Mouse (Mus musculus) kidney, postnatal 0 days (tissue): ENCODE measurements at regions not wholly inside any gene's neighbourhood (a gene's known extent, or its start where the extent isn't known, plus 50 kb on each side); places are given as distances from the start of the nearest gene placed in this dataset.

Experiments used
- ATAC-seq: fragments of 200-750 bp; cut with Nextera tagmentation; replicated peaks from 2 replicates; pipeline ENCODE4 v1.8.0; 2017; ENCODE audit warnings: low read depth, moderate number of reproducible peaks, moderate TSS enrichment, moderate library complexity; ENCODE audit not compliant: low FRiP score
- DNase-seq: peaks from one replicate; pipeline ENCODE4 v3.0.0-alpha.2; 2016; ENCODE audit warnings: low spot score
- H3K27ac ChIP-seq: fragments of 300-500 bp; sonication (generic); 2 replicates; pipeline ENCODE4 v1.5.1; 2014; ENCODE audit warnings: mild to moderate bottlenecking
- H3K27me3 ChIP-seq: fragments of 300-500 bp; sonication (generic); 2 replicates; pipeline ENCODE4 v1.6.1; 2014; ENCODE audit warnings: low read length, mixed read lengths; ENCODE audit not compliant: insufficient read depth
- H3K36me3 ChIP-seq: fragments of 300-500 bp; sonication (generic); 2 replicates; pipeline ENCODE4 v1.6.1; 2014; ENCODE audit warnings: low read length, mixed read lengths; ENCODE audit not compliant: insufficient read depth
- H3K4me1 ChIP-seq: fragments of 300-500 bp; sonication (generic); replicated peaks from 2 replicates; pipeline ENCODE4 v1.6.1; 2014; ENCODE audit warnings: antibody characterized with exemption, low read length, mixed read lengths; ENCODE audit not compliant: insufficient read depth
- H3K4me2 ChIP-seq: fragments of 300-500 bp; sonication (generic); 2 replicates; pipeline ENCODE4 v1.6.1; 2014; ENCODE audit warnings: mild to moderate bottlenecking, low read length, moderate library complexity, mixed read lengths
- H3K4me3 ChIP-seq: fragments of 300-500 bp; sonication (generic); replicated peaks from 2 replicates; pipeline ENCODE4 v1.5.1; 2014; ENCODE audit warnings: low read depth, low read length
- H3K9ac ChIP-seq: fragments of 300-500 bp; sonication (generic); 2 replicates; pipeline ENCODE4 v1.6.1; 2014; ENCODE audit warnings: low read depth, low read length
- H3K9me3 ChIP-seq: fragments of 300-500 bp; sonication (generic); replicated peaks from 2 replicates; pipeline ENCODE4 v1.6.1; 2016; ENCODE audit warnings: low read length, inconsistent platforms, mixed read lengths
- CTCF ChIP-seq: IDR thresholded peaks from 2 replicates; pipeline ENCODE4 v1.5.1; 2016; ENCODE audit warnings: antibody characterized with exemption, low read depth, mild to moderate bottlenecking, moderate library complexity
- WGBS: fragments of 180-500 bp; shearing (Covaris S2); extraction: QIAGEN DNeasy Blood & Tissue Kit; methylation state at CpG from one replicate; pipeline ENCODE4 v1.1.7; 2014; 5-methylcytosine and 5-hydroxymethylcytosine counted together

DNA sequence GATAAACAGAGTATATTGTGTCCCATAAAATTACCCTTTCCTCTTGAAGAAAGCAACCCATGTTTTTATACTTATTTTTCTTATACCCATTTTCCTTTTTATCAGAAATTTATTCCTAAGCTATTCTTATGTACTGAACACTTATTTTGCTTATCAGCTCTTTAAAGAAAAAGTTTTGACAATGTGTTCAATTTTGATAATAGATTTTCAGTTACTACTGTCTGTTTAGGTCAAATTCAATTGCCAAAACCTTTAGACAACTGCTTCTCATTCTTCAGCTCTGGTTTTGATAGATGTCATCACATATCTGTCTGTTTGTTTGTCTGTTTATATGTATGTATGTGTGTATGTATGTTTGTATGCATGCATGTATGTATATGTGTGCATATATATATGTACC is 117.8 kb upstream of the Hapln1 start:
- DNase-seq (no peak), ATAC-seq (no peak)
- H3K4me2 ChIP-seq: no peak overlapping the region
- no peak overlapping the region for H3K9ac ChIP-seq
- H3K4me3 ChIP-seq: no peak overlapping the region
- H3K9me3 ChIP-seq: no peaks in the 10 kb centered on the region
- no peak overlapping the region for H3K27ac ChIP-seq
- H3K27me3 ChIP-seq: no peaks in the 10 kb centered on the region
- no peaks in the 10 kb centered on the region for H3K36me3 ChIP-seq
- H3K4me1 ChIP-seq: no peaks in the 10 kb centered on the region
- TF ChIP-seq CTCF: no peak

DNA sequence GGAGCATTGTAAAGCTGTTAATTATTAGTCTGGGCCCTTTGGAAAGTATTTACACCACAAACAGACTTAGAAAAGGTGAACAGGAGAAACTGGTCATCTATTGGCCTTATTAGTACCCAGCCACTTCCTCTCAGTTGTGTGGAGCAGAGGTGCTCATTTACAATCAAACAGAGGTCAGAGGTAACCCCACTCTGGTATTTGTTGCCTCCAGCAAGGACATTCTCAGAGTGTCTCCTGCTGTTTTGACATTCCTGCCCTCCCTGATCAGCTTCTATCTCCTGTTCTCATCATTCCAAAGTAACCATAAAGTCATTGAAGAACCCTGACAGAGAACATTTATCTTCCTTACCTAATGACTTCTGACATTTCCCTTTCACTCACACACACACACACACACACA is 116.1 kb upstream of the Hapln1 start:
- no peak for TF ChIP-seq CTCF
- DNase-seq: no peak
- Histone ChIP-seq H3K9me3 (no peaks in the 10 kb centered on the region), H3K27me3 (no peaks in the 10 kb centered on the region), H3K36me3 (no peaks in the 10 kb centered on the region), H3K9ac (no peak overlapping the region), H3K4me1 (no peaks in the 10 kb centered on the region), H3K4me3 (no peak overlapping the region), H3K4me2 (no peak overlapping the region), H3K27ac (no peak overlapping the region)
- no peak for ATAC-seq

DNA sequence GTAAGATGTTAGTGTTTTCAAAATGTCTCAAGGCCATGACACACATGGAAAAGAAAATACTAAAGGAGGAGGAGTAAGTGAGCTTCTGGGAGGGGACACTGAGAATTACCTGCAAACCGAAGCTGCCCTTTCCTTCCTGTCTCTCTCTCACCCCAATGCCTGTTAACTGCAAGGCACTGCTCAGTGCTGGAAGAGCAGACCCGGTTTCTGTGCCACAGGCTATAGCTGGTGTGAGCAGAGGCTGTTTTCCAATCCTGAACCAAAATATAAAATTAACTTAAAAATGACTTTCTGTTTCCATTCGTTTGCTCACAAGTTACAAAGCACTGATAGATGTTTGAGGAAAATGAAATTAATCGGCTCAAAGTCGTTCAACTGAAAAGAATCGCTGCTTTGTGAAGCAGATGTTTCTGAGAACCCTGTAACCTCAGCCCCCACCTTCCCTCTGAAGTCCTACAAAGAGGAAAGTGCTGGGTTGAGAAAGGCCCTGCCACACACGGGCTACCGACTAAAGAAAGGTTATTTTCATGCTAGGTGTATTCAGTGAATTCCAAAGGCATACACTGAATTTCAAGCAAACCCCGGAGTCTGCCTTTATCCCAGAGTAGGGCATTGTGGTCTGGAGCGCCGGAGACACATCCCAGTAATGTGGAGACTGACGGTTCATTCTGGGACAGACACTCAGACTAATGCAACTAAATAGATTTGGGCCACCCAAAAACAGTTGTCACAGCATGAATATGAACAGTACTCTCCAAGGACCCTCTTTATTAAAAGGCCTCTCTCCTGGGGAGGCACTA is 111.1 kb upstream of the Hapln1 start:
- Histone ChIP-seq H3K9me3 (no peaks in the 10 kb centered on the region), H3K27me3 (no peaks in the 10 kb centered on the region), H3K4me1 (no peaks in the 10 kb centered on the region), H3K4me2 (no peak overlapping the region), H3K27ac (no peak overlapping the region), H3K9ac (no peak overlapping the region), H3K4me3 (no peak overlapping the region), H3K36me3 (no peaks in the 10 kb centered on the region)
- ATAC-seq (no peak), DNase-seq (no peak)
- 53% methylated on average over 12 of the region's 12 CpGs for WGBS
- TF ChIP-seq CTCF: no peak

DNA sequence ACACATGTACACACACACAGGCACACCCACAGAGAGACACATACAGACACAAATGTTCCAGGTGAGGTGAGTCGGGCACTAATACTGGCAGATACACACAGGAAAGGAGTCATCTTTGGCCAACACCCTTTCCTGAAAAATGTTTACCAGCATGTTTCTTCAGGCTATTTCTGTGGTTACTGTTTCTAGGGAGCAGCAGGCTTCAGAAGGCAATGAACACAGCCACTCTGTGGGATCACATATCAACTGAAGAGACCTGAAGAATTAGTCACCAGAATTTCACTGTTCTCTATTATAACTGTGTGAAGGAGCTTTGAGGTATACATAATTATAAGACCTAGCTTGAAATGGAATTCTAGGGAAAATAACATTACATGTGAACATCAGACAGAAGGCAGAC is 94.7 kb upstream of the Hapln1 start:
- Histone ChIP-seq H3K4me2 (no peak overlapping the region), H3K9me3 (no peaks in the 10 kb centered on the region), H3K9ac (no peak overlapping the region), H3K36me3 (no peaks in the 10 kb centered on the region), H3K27me3 (no peaks in the 10 kb centered on the region), H3K27ac (no peak overlapping the region), H3K4me3 (no peak overlapping the region), H3K4me1 (no peaks in the 10 kb centered on the region)
- WGBS: 70% methylated on average over 1 of the region's 1 CpGs
- ATAC-seq (no peak), DNase-seq (no peak)
- TF ChIP-seq CTCF: no peak

DNA sequence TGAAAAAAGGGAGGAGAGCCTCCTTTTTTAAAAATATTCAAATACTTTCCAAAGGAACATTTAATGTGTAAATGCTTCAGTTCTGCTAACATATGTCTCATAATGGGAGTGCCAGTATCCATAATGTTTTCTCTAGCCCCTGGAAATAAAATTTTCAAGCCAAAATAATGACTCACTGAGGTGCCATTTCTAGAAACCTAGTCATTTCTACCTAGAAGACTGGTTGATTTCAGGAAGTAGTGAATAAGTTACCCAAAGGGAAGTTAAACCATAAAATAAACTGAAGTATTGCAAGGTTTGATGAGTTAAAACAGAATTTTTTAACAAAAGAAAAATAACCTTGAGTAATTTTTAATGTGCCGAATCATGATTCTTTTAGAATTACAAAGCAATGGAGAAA is 85.8 kb upstream of the Hapln1 start:
- ATAC-seq (no peak), DNase-seq (no peak)
- Histone ChIP-seq H3K4me3 (no peak overlapping the region), H3K27me3 (no peaks in the 10 kb centered on the region), H3K27ac (no peak overlapping the region), H3K9me3 (no peaks in the 10 kb centered on the region), H3K9ac (no peak overlapping the region), H3K4me1 (no peaks in the 10 kb centered on the region), H3K36me3 (no peaks in the 10 kb centered on the region), H3K4me2 (no peak overlapping the region)
- no peak for TF ChIP-seq CTCF
- 92% methylated on average over 1 of the region's 1 CpGs for WGBS

DNA sequence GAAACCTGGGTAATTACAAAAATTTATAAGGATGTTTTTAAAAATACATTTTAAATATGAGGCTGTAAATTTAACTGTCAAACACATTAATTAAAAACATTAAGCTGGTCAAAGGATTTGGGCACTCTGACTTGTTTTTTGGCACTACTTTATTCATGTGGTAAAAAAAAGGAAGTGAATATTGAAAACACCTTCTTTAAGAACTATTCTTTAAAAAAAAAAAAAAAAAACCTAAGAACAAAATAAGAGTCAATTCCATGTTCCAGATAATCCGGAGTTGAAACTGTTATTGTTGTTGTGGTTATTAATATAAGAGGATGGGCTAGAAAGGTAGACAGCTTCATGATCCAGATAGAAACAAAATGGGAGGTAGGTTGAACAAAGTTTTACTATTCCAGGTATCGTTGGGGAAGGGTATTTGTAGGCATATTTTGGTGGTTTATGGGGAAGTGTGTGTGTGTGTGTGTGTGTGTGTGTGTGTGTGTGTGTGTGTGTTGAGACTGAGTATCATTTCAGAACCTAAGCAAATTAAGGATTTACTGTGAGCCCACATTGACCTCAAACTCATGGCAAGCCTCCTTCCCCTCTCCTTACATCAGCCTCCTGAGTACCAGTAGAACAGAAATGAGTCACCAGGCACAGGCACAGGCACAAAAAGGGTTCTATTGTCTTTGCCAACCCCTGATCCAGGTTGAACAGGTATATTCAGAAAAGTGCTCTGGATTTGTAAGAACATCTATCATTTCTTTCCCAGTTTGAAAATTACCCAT is 85.2 kb upstream of the Hapln1 start:
- no peaks in the 10 kb centered on the region for H3K36me3 ChIP-seq
- no peak overlapping the region for H3K9ac ChIP-seq
- WGBS: 92% methylated on average over 2 of the region's 2 CpGs
- TF ChIP-seq CTCF: no peak
- H3K4me3 ChIP-seq: no peak overlapping the region
- H3K27me3 ChIP-seq: no peaks in the 10 kb centered on the region
- no peak overlapping the region for H3K4me2 ChIP-seq
- no peak overlapping the region for H3K27ac ChIP-seq
- H3K4me1 ChIP-seq: no peaks in the 10 kb centered on the region
- H3K9me3 ChIP-seq: no peaks in the 10 kb centered on the region
- DNase-seq (no peak), ATAC-seq (no peak)
